Mouse (Mus musculus): ENCODE data around the gene Pld3.
"Not testable (repeated sequence)": the region's sequence is repeated elsewhere in the genome, so short reads cannot be mapped to it uniquely, and the experiment has no call there.

Pld3 gene

GRCm38 (mm10) chr7:27520599-27520998 lies 32.4 kb downstream of the Pld3 start:
- no peak for DNase-seq

DNA sequence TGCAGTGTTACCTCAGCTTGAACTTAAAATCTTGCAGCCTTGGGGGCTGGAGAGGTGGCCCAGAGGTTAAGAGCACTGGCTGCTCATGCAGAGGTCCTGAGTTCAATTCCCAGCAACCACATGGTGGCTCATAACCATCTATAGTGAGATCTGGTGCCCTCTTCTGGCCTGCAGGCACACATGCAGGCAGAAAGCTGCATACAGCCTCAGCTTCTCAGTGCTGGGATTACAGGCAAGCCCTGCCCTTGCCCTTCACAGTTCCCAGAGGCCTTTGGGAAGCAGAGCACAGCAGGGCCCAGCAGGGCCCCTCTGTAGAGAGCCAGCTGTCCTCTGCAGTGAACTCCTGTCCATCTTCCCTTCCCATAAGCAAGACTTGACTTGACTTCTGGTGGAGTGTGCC lies 32.9 kb downstream of the Pld3 start:
- no peak for DNase-seq

DNA sequence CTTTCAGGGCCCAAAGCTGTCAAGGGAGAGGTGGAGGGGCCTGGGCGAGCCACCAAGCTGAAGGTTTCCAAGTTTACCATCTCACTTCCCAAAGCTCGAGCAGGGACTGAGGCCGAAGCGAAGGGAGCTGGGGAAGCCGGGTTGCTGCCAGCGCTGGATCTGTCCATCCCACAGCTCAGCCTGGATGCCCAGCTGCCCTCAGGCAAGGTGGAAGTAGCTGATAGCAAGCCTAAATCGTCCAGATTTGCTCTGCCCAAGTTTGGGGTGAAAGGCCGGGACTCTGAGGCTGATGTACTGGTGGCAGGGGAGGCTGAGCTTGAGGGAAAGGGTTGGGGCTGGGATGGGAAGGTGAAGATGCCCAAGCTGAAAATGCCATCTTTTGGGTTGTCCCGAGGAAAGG lies 34.7 kb downstream of the Pld3 start:
- no peak for DNase-seq

- DNase-seq = no peak
Measured at GRCm38 (mm10) chr7:27514961-27515360, 38.1 kb downstream of the Pld3 start.

GRCm38 (mm10) chr7:27510809-27511208 lies 42.2 kb downstream of the Pld3 start:
- DNase-seq = no peak

GRCm38 (mm10) chr7:27508648-27509005 lies 44.4 kb downstream of the Pld3 start:
- peak; percentile 62 for DNase-seq

DNA sequence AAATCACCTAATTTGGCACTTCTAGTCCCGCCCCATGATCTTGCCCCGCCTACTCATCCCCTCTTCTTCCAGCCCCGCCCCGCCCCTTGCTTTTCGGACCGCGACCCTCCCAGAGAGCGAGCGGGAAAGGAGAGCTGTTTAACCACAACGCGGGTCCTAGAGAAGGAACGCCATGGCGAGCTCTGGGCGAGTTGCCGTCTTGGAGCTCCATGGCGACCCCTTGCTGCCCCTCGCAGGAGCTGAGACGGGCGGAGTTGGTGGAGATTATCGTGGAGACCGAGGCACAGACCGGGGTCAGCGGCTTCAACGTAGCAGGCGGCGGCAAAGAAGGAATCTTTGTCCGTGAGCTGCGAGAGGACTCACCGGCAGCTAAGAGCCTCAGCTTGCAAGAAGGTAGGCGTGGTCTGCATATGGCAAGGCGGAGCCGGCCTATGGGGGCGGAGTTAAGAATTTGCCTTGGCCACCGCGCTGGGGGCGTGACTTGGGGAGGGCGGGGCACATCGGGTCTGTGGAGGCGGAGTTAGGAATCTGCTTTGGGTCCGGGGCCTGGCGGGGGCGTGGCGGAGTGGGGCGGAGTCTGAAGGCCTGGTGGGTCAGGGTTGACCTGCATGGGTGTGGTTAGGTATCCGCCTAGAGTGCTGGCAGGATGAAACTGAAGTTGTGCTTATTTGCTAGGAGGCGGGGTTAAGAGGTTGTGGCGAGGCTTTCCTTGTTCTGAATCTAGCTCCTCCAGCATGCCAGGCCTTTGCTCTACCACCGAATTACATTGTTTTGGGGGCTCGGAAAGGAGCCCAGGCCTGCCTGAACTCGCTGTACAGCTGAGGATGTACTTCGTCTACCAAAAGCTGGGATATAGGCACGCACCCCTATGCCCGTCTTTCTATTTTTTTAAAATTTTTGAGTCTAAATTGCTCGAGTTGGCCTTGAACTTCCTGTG lies 45.0 kb downstream of the Pld3 start:
- peak; percentile 98 for DNase-seq

GRCm38 (mm10) chr7:27506765-27507370 lies 46.1 kb downstream of the Pld3 start:
- no peak for DNase-seq

GRCm38 (mm10) chr7:27501620-27502019 lies 51.4 kb downstream of the Pld3 start:
- peak; percentile 48 for DNase-seq

- DNase-seq = no peak
Measured at GRCm38 (mm10) chr7:27499036-27499435, 54.0 kb downstream of the Pld3 start, which contains the start of gene Prx. Gene Prx, plus strand, starts transcription at chr7:27499324.

GRCm38 (mm10) chr7:27494659-27495367 lies 58.2 kb downstream of the Pld3 start:
- not testable (repeated sequence) for DNase-seq

- DNase-seq = no peak
Measured at GRCm38 (mm10) chr7:27493450-27493849, 59.6 kb downstream of the Pld3 start.

- DNase-seq = no peak
Measured at GRCm38 (mm10) chr7:27493022-27493421, 60.0 kb downstream of the Pld3 start.

DNA sequence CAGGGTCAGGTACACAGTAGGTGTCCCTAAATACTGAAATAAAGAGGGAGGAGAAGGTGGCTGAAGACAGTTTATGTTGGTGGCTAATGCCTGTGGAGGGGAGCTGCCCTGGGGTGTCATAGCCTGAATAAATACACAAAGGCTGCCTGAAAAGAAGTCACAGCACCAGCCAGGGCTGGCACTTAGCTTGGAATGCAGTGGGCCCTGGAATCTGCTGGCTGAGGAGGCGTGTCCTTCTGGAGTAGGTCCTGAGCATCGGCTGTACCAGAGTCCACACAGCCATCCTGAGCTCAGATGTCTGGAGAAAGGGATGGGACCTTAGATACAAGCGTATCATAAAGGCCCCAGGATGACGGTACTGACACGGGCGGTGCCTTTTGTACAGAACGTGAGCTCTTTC lies 61.2 kb downstream of the Pld3 start:
- peak; percentile 66 for DNase-seq

- DNase-seq = peak; percentile 96
Measured at GRCm38 (mm10) chr7:27490543-27491329, 62.3 kb downstream of the Pld3 start.

GRCm38 (mm10) chr7:27490227-27490542 lies 62.8 kb downstream of the Pld3 start:
- DNase-seq = no peak

- DNase-seq = peak; percentile 44
Measured at GRCm38 (mm10) chr7:27489270-27489869, 63.6 kb downstream of the Pld3 start.

GRCm38 (mm10) chr7:27487740-27488268 lies 65.2 kb downstream of the Pld3 start:
- peak; percentile 61 for DNase-seq

DNA sequence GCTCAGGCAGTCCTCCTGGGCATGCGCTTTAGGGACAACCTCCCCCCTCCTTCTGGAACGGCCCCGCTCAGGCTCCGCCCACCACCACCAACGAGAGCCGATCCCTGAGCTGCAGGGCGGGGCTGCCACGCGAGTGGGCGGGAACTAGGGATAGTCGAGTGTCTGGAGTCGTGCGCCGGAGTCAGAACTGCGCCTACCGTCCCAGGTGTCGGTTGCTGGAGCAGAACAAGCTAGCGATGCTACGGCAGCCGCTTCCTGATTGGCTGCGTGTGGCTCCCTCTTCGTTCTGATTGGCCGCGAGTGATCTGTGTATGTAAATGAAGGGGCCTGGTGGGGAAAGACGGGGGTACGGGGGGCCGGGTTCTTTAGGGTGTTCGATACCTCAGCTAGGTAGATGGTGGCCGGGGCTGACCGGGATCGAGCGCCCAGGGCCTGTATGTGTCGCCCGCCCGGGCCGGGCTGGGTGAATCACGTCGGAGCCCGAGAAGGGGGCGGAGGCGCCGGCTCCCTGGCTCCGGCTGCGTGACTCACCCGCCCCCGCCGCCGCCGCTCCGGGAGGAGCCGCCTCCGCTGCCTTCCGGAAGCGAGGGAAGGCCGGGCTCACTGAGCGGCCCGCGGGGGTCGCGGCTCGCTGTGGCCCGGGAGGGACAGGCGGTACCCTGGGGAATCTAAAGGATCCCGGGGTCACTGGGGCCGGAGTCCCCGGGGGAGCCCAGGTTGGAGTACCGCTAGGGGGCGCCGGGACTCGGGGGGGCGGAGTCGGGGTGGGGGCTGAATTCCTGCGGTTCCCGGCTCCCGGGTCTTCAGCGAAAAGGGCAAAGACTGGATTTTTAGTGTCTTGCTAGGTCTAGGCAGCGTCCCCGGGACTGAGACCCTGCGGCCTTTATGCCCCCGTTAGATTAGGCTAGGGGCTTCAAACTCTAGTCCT lies 66.0 kb downstream of the Pld3 start, which contains the start of gene Sertad1:
Gene Sertad1, plus strand, starts transcription at position 141 of the 928 bp plus-strand sequence.
- peak; percentile 100 for DNase-seq

GRCm38 (mm10) chr7:27486102-27486769 lies 66.8 kb downstream of the Pld3 start:
- no peak for DNase-seq

All from kidney, adult 11 months (tissue).